Mouse (Mus musculus): ENCODE measurements at regions not wholly inside any gene's neighbourhood (a gene's known extent, or its start where the extent isn't known, plus 50 kb on each side); places are given as distances from the start of the nearest gene placed in this dataset.

DNA sequence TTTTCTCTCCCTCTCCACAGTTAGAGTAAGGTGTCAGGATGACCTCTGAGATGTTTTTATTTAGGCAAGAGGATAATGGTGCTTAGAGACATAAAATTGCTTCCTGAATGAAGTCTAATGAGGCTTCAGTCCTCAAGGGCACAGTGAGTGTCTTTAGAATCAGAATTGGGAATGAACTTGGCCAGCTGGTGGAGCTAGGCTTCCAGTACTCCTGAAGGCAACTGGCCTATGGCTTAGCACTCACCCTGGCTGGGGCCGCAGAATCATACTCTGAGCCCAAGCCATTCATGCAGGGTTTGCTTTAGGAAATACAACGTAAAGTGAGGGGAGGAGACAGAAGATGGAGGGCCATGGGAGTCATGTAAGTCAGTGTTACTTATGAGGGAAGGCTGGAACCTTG is 67.0 kb upstream of the Bhlhe23 start:
- TF ChIP-seq GATA1 (IDR thresholded peaks at IDR 0.05; ENCODE audit: borderline replicate concordance, low read length): no peak
- no peak for TF ChIP-seq FLI1 (IDR thresholded peaks at IDR 0.05; ENCODE audit: low read length)
